Mouse (Mus musculus): ENCODE data around the gene Rnf182.

DNA sequence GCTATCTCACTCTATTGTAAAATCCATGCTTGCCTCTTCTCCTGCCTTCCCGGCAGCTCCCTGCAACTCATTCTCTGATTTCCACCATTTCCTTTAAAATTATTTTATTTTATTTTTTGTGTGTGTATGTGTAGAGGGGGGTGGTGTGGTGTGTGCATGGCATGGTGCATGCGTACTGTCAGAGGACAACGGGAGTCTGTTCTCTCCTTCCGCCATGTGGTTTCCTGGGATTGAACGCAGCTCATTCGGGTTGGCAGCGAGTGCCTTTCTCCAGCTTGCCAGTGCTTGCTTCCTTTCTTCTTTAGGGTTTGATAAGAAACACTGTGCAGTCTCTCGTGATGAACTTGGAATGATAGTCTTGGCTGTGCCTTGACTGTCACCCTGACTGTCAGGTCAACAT lies 105.0 kb downstream of the Rnf182 start:
- TF ChIP-seq POLR2A (IDR thresholded peaks at IDR 0.05; ENCODE audit: borderline replicate concordance, low read depth, low read length) = no peak
- no peak for TF ChIP-seq CTCF (IDR thresholded peaks at IDR 0.05; ENCODE audit: low read depth, low read length)
